Comparison of ENCODE assay signal across 23 mouse cellular contexts in genomic region chr12:46036540-46037094, GRCm38 (mm10).
DNase-seq lines count a peak whose midpoint lies in the region; ATAC-seq and TF ChIP-seq lines count a peak whose summit lies in the region.
"Had no signal": no experiment of that assay in that cellular context is flagged by ENCODE, and none has a peak within 500 bp of the region (broad histone marks: within the 10 kb centered on the region; RNA-seq: fewer than 3 reads in every experiment).

No protein-coding gene starts in this region.

- H3K4me2 ChIP-seq in forebrain, embryonic 13.5 days: no peak overlapping the region
- H3K4me2 ChIP-seq in forebrain, postnatal 0 days (ENCODE audit: low read depth): no peak overlapping the region
- no peak overlapping the region for H3K4me2 ChIP-seq in forebrain, embryonic 16.5 days (ENCODE audit: low read length)
- H3K4me2 ChIP-seq in forebrain, embryonic 11.5 days (ENCODE audit: low read depth, low read length, severe bottlenecking): no peak overlapping the region
- H3K4me2 ChIP-seq in midbrain, embryonic 13.5 days (replicated peaks): no peak overlapping the region
- H3K4me2 ChIP-seq in midbrain, postnatal 0 days (ENCODE audit: low read depth, low read length, poor library complexity, severe bottlenecking): no peak overlapping the region
- H3K4me2 ChIP-seq: heart, embryonic 13.5 days; hindbrain, embryonic 15.5 days; intestine, embryonic 15.5 days had no signal

- H3K9ac ChIP-seq in forebrain, embryonic 13.5 days: no peak overlapping the region
- H3K9ac ChIP-seq in forebrain, postnatal 0 days: no peak overlapping the region
- H3K9ac ChIP-seq in forebrain, embryonic 16.5 days (replicated peaks; ENCODE audit: low read depth, low read length): no peak overlapping the region
- H3K9ac ChIP-seq in forebrain, embryonic 11.5 days (ENCODE audit: low read length): no peak overlapping the region
- H3K9ac ChIP-seq in midbrain, embryonic 13.5 days (replicated peaks): no peak overlapping the region
- no peak overlapping the region for H3K9ac ChIP-seq in midbrain, postnatal 0 days (replicated peaks; ENCODE audit: low read length, poor library complexity, severe bottlenecking)
- H3K9ac ChIP-seq: heart, embryonic 13.5 days; hindbrain, embryonic 15.5 days; intestine, embryonic 15.5 days had no signal

- H3K27ac ChIP-seq in forebrain, embryonic 13.5 days: no peak overlapping the region
- H3K27ac ChIP-seq in forebrain, postnatal 0 days (ENCODE audit: low read depth, low read length): no peak overlapping the region
- no peak overlapping the region for H3K27ac ChIP-seq in forebrain, embryonic 16.5 days (ENCODE audit: low read length)
- no peak overlapping the region for H3K27ac ChIP-seq in forebrain, embryonic 11.5 days (ENCODE audit: low read depth, low read length)
- no peak overlapping the region for H3K27ac ChIP-seq in midbrain, embryonic 13.5 days
- H3K27ac ChIP-seq in midbrain, embryonic 10.5 days (replicated peaks): no peak overlapping the region
- no peak overlapping the region for H3K27ac ChIP-seq in midbrain, postnatal 0 days (ENCODE audit: low read depth, low read length)
- H3K27ac ChIP-seq: heart, adult 2 months; heart, embryonic 10.5 days; heart, embryonic 13.5 days; hindbrain, embryonic 15.5 days; intestine, embryonic 15.5 days had no signal

- H3K36me3 ChIP-seq in forebrain, embryonic 13.5 days (ENCODE audit: poor library complexity, severe bottlenecking): no peaks in the 10 kb centered on the region
- no peaks in the 10 kb centered on the region for H3K36me3 ChIP-seq in forebrain, postnatal 0 days (ENCODE audit: insufficient read depth)
- H3K36me3 ChIP-seq in forebrain, embryonic 16.5 days (ENCODE audit: control insufficient read depth, insufficient read depth): no peaks in the 10 kb centered on the region
- H3K36me3 ChIP-seq in forebrain, embryonic 11.5 days (ENCODE audit: control insufficient read depth, insufficient read depth, low read length): no peaks in the 10 kb centered on the region
- no peaks in the 10 kb centered on the region for H3K36me3 ChIP-seq in midbrain, embryonic 13.5 days
- H3K36me3 ChIP-seq in midbrain, embryonic 10.5 days: no peaks in the 10 kb centered on the region
- H3K36me3 ChIP-seq in midbrain, postnatal 0 days (ENCODE audit: insufficient read depth, low read length): no peaks in the 10 kb centered on the region
- H3K36me3 ChIP-seq: heart, embryonic 10.5 days; heart, embryonic 13.5 days; hindbrain, embryonic 15.5 days; intestine, embryonic 15.5 days had no signal

- WGBS in forebrain, embryonic 13.5 days: 46% methylated on average over 3 of the region's 3 CpGs
- 23% methylated on average over 3 of the region's 3 CpGs for WGBS in forebrain, postnatal 0 days
- WGBS in forebrain, embryonic 16.5 days: 23% methylated on average over 3 of the region's 3 CpGs
- WGBS in forebrain, embryonic 11.5 days: 62% methylated on average over 3 of the region's 3 CpGs
- 40% methylated on average over 3 of the region's 3 CpGs for WGBS in midbrain, embryonic 13.5 days
- WGBS in midbrain, embryonic 10.5 days: 76% methylated on average over 3 of the region's 3 CpGs
- WGBS in midbrain, postnatal 0 days: 34% methylated on average over 3 of the region's 3 CpGs

- no peak for TF ChIP-seq CTCF in forebrain, postnatal 0 days (IDR thresholded peaks at IDR 0.05; ENCODE audit: low read depth)
- no peak for TF ChIP-seq CTCF in midbrain, postnatal 0 days (IDR thresholded peaks at IDR 0.05)

- H3K4me1 ChIP-seq in forebrain, embryonic 13.5 days: no peaks in the 10 kb centered on the region
- no peaks in the 10 kb centered on the region for H3K4me1 ChIP-seq in forebrain, postnatal 0 days (ENCODE audit: insufficient read depth)
- H3K4me1 ChIP-seq in forebrain, embryonic 16.5 days (replicated peaks; ENCODE audit: control insufficient read depth, insufficient read depth, low read length): no peaks in the 10 kb centered on the region
- no peaks in the 10 kb centered on the region for H3K4me1 ChIP-seq in forebrain, embryonic 11.5 days (replicated peaks; ENCODE audit: control insufficient read depth, insufficient read depth, low read length)
- H3K4me1 ChIP-seq in midbrain, embryonic 13.5 days (replicated peaks): no peaks in the 10 kb centered on the region
- no peaks in the 10 kb centered on the region for H3K4me1 ChIP-seq in midbrain, embryonic 10.5 days
- no peaks in the 10 kb centered on the region for H3K4me1 ChIP-seq in midbrain, postnatal 0 days (ENCODE audit: insufficient read depth, low read length)
- H3K4me1 ChIP-seq: heart, embryonic 10.5 days; heart, embryonic 13.5 days; hindbrain, embryonic 15.5 days; intestine, embryonic 15.5 days had no signal

- peak; percentile 36; the same call in 1 of the 2 replicates for ATAC-seq in forebrain, embryonic 13.5 days
- ATAC-seq in forebrain, postnatal 0 days: no peak
- ATAC-seq in forebrain, embryonic 16.5 days: peak; percentile 59
- ATAC-seq in forebrain, embryonic 11.5 days (replicated peaks; ENCODE audit: low FRiP score): no peak
- ATAC-seq in midbrain, embryonic 13.5 days: peak; percentile 67
- ATAC-seq in midbrain, postnatal 0 days (ENCODE audit: low FRiP score): no peak
- ATAC-seq: activated CD4-positive, CD25-positive, alpha-beta regulatory T cell, adult 4 months; intestine, embryonic 15.5 days had no signal

- DNase-seq in forebrain, postnatal 0 days: no peak
- no peak for DNase-seq in forebrain, embryonic 11.5 days (ENCODE audit: low spot score)
- DNase-seq in midbrain, embryonic 10.5 days (ENCODE audit: low spot score): no peak
- DNase-seq in midbrain, postnatal 0 days (ENCODE audit: low spot score): peak; percentile 0
- DNase-seq in retina, postnatal 1 day: no peak
- DNase-seq: adrenal gland, adult 8-10 months; adrenal gland, postnatal 25 days; cerebellum, adult 18-20 months; cerebellum, adult 9-10 months; cerebellum, postnatal 14 days; gastrocnemius, postnatal 10 days; gastrocnemius, postnatal 36 days; heart, adult 2 months; heart, postnatal 14 days; heart, postnatal 4 days had no signal

- no peaks in the 10 kb centered on the region for H3K9me3 ChIP-seq in forebrain, embryonic 13.5 days (replicated peaks)
- no peaks in the 10 kb centered on the region for H3K9me3 ChIP-seq in forebrain, postnatal 0 days (ENCODE audit: low read length)
- no peaks in the 10 kb centered on the region for H3K9me3 ChIP-seq in forebrain, embryonic 16.5 days (ENCODE audit: control insufficient read depth, low read length)
- no peaks in the 10 kb centered on the region for H3K9me3 ChIP-seq in forebrain, embryonic 11.5 days (ENCODE audit: control insufficient read depth, low read length)
- H3K9me3 ChIP-seq in midbrain, embryonic 13.5 days: no peaks in the 10 kb centered on the region
- no peaks in the 10 kb centered on the region for H3K9me3 ChIP-seq in midbrain, embryonic 10.5 days (replicated peaks)
- H3K9me3 ChIP-seq in midbrain, postnatal 0 days (ENCODE audit: low read length): no peaks in the 10 kb centered on the region
- H3K9me3 ChIP-seq: heart, embryonic 10.5 days; heart, embryonic 13.5 days; hindbrain, embryonic 15.5 days; intestine, embryonic 15.5 days had no signal

- H3K27me3 ChIP-seq in forebrain, embryonic 13.5 days: no peaks in the 10 kb centered on the region
- no peaks in the 10 kb centered on the region for H3K27me3 ChIP-seq in forebrain, postnatal 0 days (ENCODE audit: insufficient read depth, low read length)
- H3K27me3 ChIP-seq in forebrain, embryonic 16.5 days (replicated peaks; ENCODE audit: control insufficient read depth, insufficient read depth, low read length): no peaks in the 10 kb centered on the region
- no peaks in the 10 kb centered on the region for H3K27me3 ChIP-seq in forebrain, embryonic 11.5 days (ENCODE audit: control insufficient read depth, insufficient read depth, low read length)
- H3K27me3 ChIP-seq in midbrain, embryonic 13.5 days: no peaks in the 10 kb centered on the region
- H3K27me3 ChIP-seq in midbrain, embryonic 10.5 days (ENCODE audit: low read depth, poor library complexity, severe bottlenecking): no peaks in the 10 kb centered on the region
- H3K27me3 ChIP-seq in midbrain, postnatal 0 days (ENCODE audit: insufficient read depth, low read length): no peaks in the 10 kb centered on the region
- H3K27me3 ChIP-seq: heart, embryonic 13.5 days; hindbrain, embryonic 15.5 days; intestine, embryonic 15.5 days had no signal

- H3K4me3 ChIP-seq in forebrain, embryonic 13.5 days: no peak overlapping the region
- no peak overlapping the region for H3K4me3 ChIP-seq in forebrain, postnatal 0 days (ENCODE audit: low read depth, low read length)
- no peak overlapping the region for H3K4me3 ChIP-seq in forebrain, embryonic 16.5 days (replicated peaks; ENCODE audit: low read length)
- no peak overlapping the region for H3K4me3 ChIP-seq in forebrain, embryonic 11.5 days (ENCODE audit: low read depth, low read length)
- no peak overlapping the region for H3K4me3 ChIP-seq in midbrain, embryonic 13.5 days (replicated peaks)
- no peak overlapping the region for H3K4me3 ChIP-seq in midbrain, embryonic 10.5 days
- H3K4me3 ChIP-seq in midbrain, postnatal 0 days (ENCODE audit: low read depth, low read length): no peak overlapping the region
- H3K4me3 ChIP-seq: heart, adult 2 months; heart, embryonic 10.5 days; heart, embryonic 13.5 days; hindbrain, embryonic 15.5 days; intestine, embryonic 15.5 days had no signal

Comparison
In these comparisons a context has a peak if more than half of its experiments do, and no peak if none do; other contexts are left out.
1. ATAC-seq: peak in forebrain, embryonic 13.5 days (single experiment), forebrain, embryonic 16.5 days (single experiment) and midbrain, embryonic 13.5 days (single experiment); none in forebrain, postnatal 0 days (single experiment), forebrain, embryonic 11.5 days (single experiment) and midbrain, postnatal 0 days (single experiment).